Mouse (Mus musculus): ENCODE data around the gene As3mt. TPM values are rescaled to one million over a fixed set of nuclear protein-coding genes. Genes with fewer than 3 reads are reported as not detected.

The As3mt gene
- polyA plus RNA-seq, 1 experiment = 4.1 TPM

- H3K4me3 ChIP-seq = no peak overlapping the region
- H3K27me3 ChIP-seq (ENCODE audit: control insufficient read depth, insufficient read depth, insufficient read length) = no peaks in the 10 kb centered on the region
- no peaks in the 10 kb centered on the region for H3K79me2 ChIP-seq (ENCODE audit: control insufficient read depth, insufficient read depth)
- no peak overlapping the region for H3ac ChIP-seq (ENCODE audit: control insufficient read depth, insufficient read length)
- H3K4me2 ChIP-seq (ENCODE audit: low read depth) = no peak overlapping the region
- TF ChIP-seq MYOD1 (IDR thresholded peaks at IDR 0.05; ENCODE audit: control insufficient read depth in 1 of 3, insufficient read length in 2 of 3, low read depth in 2 of 3) (no peak), REST (IDR thresholded peaks at IDR 0.05; ENCODE audit: insufficient read depth, insufficient read length) (no peak), POLR2A (IDR thresholded peaks at IDR 0.05; ENCODE audit: insufficient read length, low read depth) (no peak), MAX (IDR thresholded peaks at IDR 0.05; ENCODE audit: low read depth) (no peak), MYOG (IDR thresholded peaks at IDR 0.05; ENCODE audit: control insufficient read depth in 1 of 3, insufficient read depth in 1 of 3, insufficient read length in 2 of 3, low read depth in 2 of 3) (no peak), SRF (IDR thresholded peaks at IDR 0.05; ENCODE audit: control insufficient read depth, insufficient read length, low read depth) (no peak), TCF12 (IDR thresholded peaks at IDR 0.05; ENCODE audit: insufficient read depth, poor library complexity, severe bottlenecking) (no peak), CEBPB (IDR thresholded peaks at IDR 0.05; ENCODE audit: insufficient read depth, poor library complexity, severe bottlenecking) (no peak), POLR2AphosphoS2 (IDR thresholded peaks at IDR 0.05; ENCODE audit: insufficient read length, low read depth) (no peak), E2F4 (IDR thresholded peaks at IDR 0.05; ENCODE audit: insufficient read depth) (no peak), USF1 (IDR thresholded peaks at IDR 0.05; ENCODE audit: low read depth) (no peak), TCF3 (IDR thresholded peaks at IDR 0.05; ENCODE audit: insufficient read length, low read depth) (no peak)
- H3K36me3 ChIP-seq (ENCODE audit: control insufficient read depth, insufficient read depth) = no peaks in the 10 kb centered on the region
These were observed 10.9 kb downstream of the As3mt start for GRCm38 (mm10) chr19:46718150-46718549.

GRCm38 (mm10) chr19:46724411-46724810 lies 17.2 kb downstream of the As3mt start:
- Histone ChIP-seq H3K36me3 (ENCODE audit: control insufficient read depth, insufficient read depth) (no peaks in the 10 kb centered on the region), H3ac (ENCODE audit: control insufficient read depth, insufficient read length) (no peak overlapping the region), H3K4me3 (no peak overlapping the region), H3K27me3 (ENCODE audit: control insufficient read depth, insufficient read depth, insufficient read length) (no peaks in the 10 kb centered on the region), H3K4me2 (ENCODE audit: low read depth) (no peak overlapping the region), H3K79me2 (ENCODE audit: control insufficient read depth, insufficient read depth) (no peaks in the 10 kb centered on the region)
- no peak for TF ChIP-seq POLR2AphosphoS2 (IDR thresholded peaks at IDR 0.05; ENCODE audit: insufficient read length, low read depth)
- no peak for TF ChIP-seq MYOD1 (IDR thresholded peaks at IDR 0.05; ENCODE audit: control insufficient read depth in 1 of 3, insufficient read length in 2 of 3, low read depth in 2 of 3)
- TF ChIP-seq USF1 (IDR thresholded peaks at IDR 0.05; ENCODE audit: low read depth) = no peak
- no peak for TF ChIP-seq MYOG (IDR thresholded peaks at IDR 0.05; ENCODE audit: control insufficient read depth in 1 of 3, insufficient read depth in 1 of 3, insufficient read length in 2 of 3, low read depth in 2 of 3)
- TF ChIP-seq POLR2A (IDR thresholded peaks at IDR 0.05; ENCODE audit: insufficient read length, low read depth) = no peak

DNA sequence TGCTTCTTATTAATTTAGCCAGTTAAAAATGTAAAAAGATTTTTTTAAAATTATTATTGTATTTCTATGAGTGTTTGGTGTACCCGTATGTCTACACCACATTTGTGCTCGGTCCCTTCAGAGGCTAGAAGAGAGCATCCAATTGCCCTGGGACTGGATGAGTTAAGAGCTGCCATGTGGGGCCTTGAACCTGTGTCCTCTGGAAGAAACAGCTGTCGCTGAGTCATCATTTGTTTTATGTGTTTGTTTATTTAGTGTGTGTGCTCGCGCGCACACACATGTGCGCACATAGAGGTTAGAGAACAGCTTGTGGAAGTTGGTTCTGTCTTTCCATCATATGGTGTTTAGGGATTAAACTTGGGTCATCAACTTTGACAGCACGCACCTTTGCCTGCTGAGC lies 18.9 kb downstream of the As3mt start:
- TF ChIP-seq E2F4 (IDR thresholded peaks at IDR 0.05; ENCODE audit: insufficient read depth) (no peak), MYOG (IDR thresholded peaks at IDR 0.05; ENCODE audit: control insufficient read depth in 1 of 3, insufficient read depth in 1 of 3, insufficient read length in 2 of 3, low read depth in 2 of 3) (no peak), USF1 (IDR thresholded peaks at IDR 0.05; ENCODE audit: low read depth) (no peak), TCF3 (IDR thresholded peaks at IDR 0.05; ENCODE audit: insufficient read length, low read depth) (no peak), SRF (IDR thresholded peaks at IDR 0.05; ENCODE audit: control insufficient read depth, insufficient read length, low read depth) (no peak), POLR2A (IDR thresholded peaks at IDR 0.05; ENCODE audit: insufficient read length, low read depth) (no peak), POLR2AphosphoS2 (IDR thresholded peaks at IDR 0.05; ENCODE audit: insufficient read length, low read depth) (no peak), TCF12 (IDR thresholded peaks at IDR 0.05; ENCODE audit: insufficient read depth, poor library complexity, severe bottlenecking) (no peak), MAX (IDR thresholded peaks at IDR 0.05; ENCODE audit: low read depth) (no peak), CEBPB (IDR thresholded peaks at IDR 0.05; ENCODE audit: insufficient read depth, poor library complexity, severe bottlenecking) (no peak), REST (IDR thresholded peaks at IDR 0.05; ENCODE audit: insufficient read depth, insufficient read length) (no peak), MYOD1 (IDR thresholded peaks at IDR 0.05; ENCODE audit: control insufficient read depth in 1 of 3, insufficient read length in 2 of 3, low read depth in 2 of 3) (no peak)
- no peaks in the 10 kb centered on the region for H3K36me3 ChIP-seq (ENCODE audit: control insufficient read depth, insufficient read depth)
- no peaks in the 10 kb centered on the region for H3K27me3 ChIP-seq (ENCODE audit: control insufficient read depth, insufficient read depth, insufficient read length)
- H3K4me3 ChIP-seq = no peak overlapping the region
- H3K4me2 ChIP-seq (ENCODE audit: low read depth) = no peak overlapping the region
- no peak overlapping the region for H3ac ChIP-seq (ENCODE audit: control insufficient read depth, insufficient read length)
- no peaks in the 10 kb centered on the region for H3K79me2 ChIP-seq (ENCODE audit: control insufficient read depth, insufficient read depth)

DNA sequence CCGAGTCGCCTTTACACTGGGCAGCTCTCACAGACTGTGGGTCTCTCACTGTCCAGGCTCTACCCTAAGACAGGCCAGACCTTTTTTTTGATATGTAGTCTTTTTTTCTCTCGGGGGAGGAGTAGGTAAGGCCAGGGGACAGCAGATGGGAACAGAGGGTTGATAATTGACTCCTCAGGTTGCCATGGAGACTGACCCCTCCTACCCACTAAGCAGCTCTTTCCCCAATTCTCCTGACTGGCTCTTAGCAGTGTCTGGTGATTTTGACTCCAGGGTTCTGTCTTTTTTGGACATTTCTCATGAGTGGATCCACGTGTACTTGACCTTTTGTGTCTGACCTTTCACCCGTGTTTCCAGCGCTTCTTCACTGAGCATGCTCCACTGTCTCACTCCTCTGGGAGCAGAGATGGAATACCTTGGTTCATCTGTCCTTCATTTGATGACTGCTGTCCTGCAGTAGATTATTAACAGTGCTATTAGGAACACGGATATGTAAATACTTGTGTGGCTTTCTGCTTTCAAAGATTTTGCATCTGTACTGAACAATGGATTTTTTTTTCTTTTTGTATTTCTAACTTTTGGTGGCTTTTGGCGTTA lies 20.0 kb downstream of the As3mt start:
- Histone ChIP-seq H3K79me2 (ENCODE audit: control insufficient read depth, insufficient read depth) (no peaks in the 10 kb centered on the region), H3K27me3 (ENCODE audit: control insufficient read depth, insufficient read depth, insufficient read length) (no peaks in the 10 kb centered on the region), H3K4me3 (no peak overlapping the region), H3ac (ENCODE audit: control insufficient read depth, insufficient read length) (no peak overlapping the region), H3K36me3 (ENCODE audit: control insufficient read depth, insufficient read depth) (no peaks in the 10 kb centered on the region), H3K4me2 (ENCODE audit: low read depth) (no peak overlapping the region)
- TF ChIP-seq CEBPB (IDR thresholded peaks at IDR 0.05; ENCODE audit: insufficient read depth, poor library complexity, severe bottlenecking) (no peak), REST (IDR thresholded peaks at IDR 0.05; ENCODE audit: insufficient read depth, insufficient read length) (no peak), USF1 (IDR thresholded peaks at IDR 0.05; ENCODE audit: low read depth) (no peak), MYOD1 (IDR thresholded peaks at IDR 0.05; ENCODE audit: control insufficient read depth in 1 of 3, insufficient read length in 2 of 3, low read depth in 2 of 3) (no peak), TCF3 (IDR thresholded peaks at IDR 0.05; ENCODE audit: insufficient read length, low read depth) (no peak), MAX (IDR thresholded peaks at IDR 0.05; ENCODE audit: low read depth) (no peak), POLR2AphosphoS2 (IDR thresholded peaks at IDR 0.05; ENCODE audit: insufficient read length, low read depth) (no peak), POLR2A (IDR thresholded peaks at IDR 0.05; ENCODE audit: insufficient read length, low read depth) (no peak), MYOG (IDR thresholded peaks at IDR 0.05; ENCODE audit: control insufficient read depth in 1 of 3, insufficient read depth in 1 of 3, insufficient read length in 2 of 3, low read depth in 2 of 3) (no peak), TCF12 (IDR thresholded peaks at IDR 0.05; ENCODE audit: insufficient read depth, poor library complexity, severe bottlenecking) (no peak), E2F4 (IDR thresholded peaks at IDR 0.05; ENCODE audit: insufficient read depth) (no peak), SRF (IDR thresholded peaks at IDR 0.05; ENCODE audit: control insufficient read depth, insufficient read length, low read depth) (no peak)

Measured in myocyte (in vitro differentiated cells).